ENCODE assay signal across 32 mouse cellular contexts in genomic region chr4:59877025-59877424, GRCm38 (mm10). TPM values are rescaled to one million over a fixed set of nuclear protein-coding genes. Genes with fewer than 3 reads are reported as not detected.
DNase-seq lines count a peak whose midpoint lies in the region; ATAC-seq and TF ChIP-seq lines count a peak whose summit lies in the region.
"Had no signal": no experiment of that assay in that cellular context is flagged by ENCODE, and none has a peak within 500 bp of the region (broad histone marks: within the 10 kb centered on the region; RNA-seq: fewer than 3 reads in every experiment).

No protein-coding gene starts in this region.

- 0 out of 2 replicates have a peak overlapping the region, but pooled peaks have one; percentile 9 for H3K27ac ChIP-seq in embryonic facial prominence, embryonic 13.5 days
- H3K27ac ChIP-seq in embryonic facial prominence, embryonic 10.5 days (replicated peaks), result no peak overlapping the region
- H3K27ac ChIP-seq in hindbrain, embryonic 14.5 days, result peak overlapping the region; percentile 18; the same call in 1 of the 2 replicates
- no peak overlapping the region for H3K27ac ChIP-seq in hindbrain, embryonic 11.5 days (ENCODE audit: low read depth, low read length)
- H3K27ac ChIP-seq in forebrain, postnatal 0 days (ENCODE audit: low read depth, low read length), result no peak overlapping the region
- H3K27ac ChIP-seq: kidney, postnatal 0 days; limb, embryonic 12.5 days; liver, embryonic 15.5 days; lung, embryonic 15.5 days had no signal

- 61% methylated on average over 2 of the region's 2 CpGs for WGBS in embryonic facial prominence, embryonic 13.5 days
- WGBS in embryonic facial prominence, embryonic 10.5 days, result 74% methylated on average over 2 of the region's 2 CpGs
- WGBS in hindbrain, embryonic 14.5 days, result 66% methylated on average over 2 of the region's 2 CpGs
- 70% methylated on average over 2 of the region's 2 CpGs for WGBS in hindbrain, embryonic 11.5 days
- WGBS in forebrain, postnatal 0 days, result 27% methylated on average over 2 of the region's 2 CpGs

- no peak overlapping the region for H3K4me2 ChIP-seq in embryonic facial prominence, embryonic 13.5 days
- H3K4me2 ChIP-seq in hindbrain, embryonic 14.5 days (replicated peaks), result no peak overlapping the region
- H3K4me2 ChIP-seq in hindbrain, embryonic 11.5 days (replicated peaks; ENCODE audit: low read depth, low read length), result no peak overlapping the region
- no peak overlapping the region for H3K4me2 ChIP-seq in forebrain, postnatal 0 days (ENCODE audit: low read depth)
- H3K4me2 ChIP-seq: limb, embryonic 12.5 days; liver, embryonic 15.5 days; lung, embryonic 15.5 days; midbrain, embryonic 11.5 days had no signal

- no peaks in the 10 kb centered on the region for H3K27me3 ChIP-seq in embryonic facial prominence, embryonic 13.5 days
- no peaks in the 10 kb centered on the region for H3K27me3 ChIP-seq in embryonic facial prominence, embryonic 10.5 days (replicated peaks; ENCODE audit: low read depth, poor library complexity, severe bottlenecking)
- no peaks in the 10 kb centered on the region for H3K27me3 ChIP-seq in hindbrain, embryonic 14.5 days (ENCODE audit: control insufficient read depth, insufficient read depth, low read length)
- H3K27me3 ChIP-seq in hindbrain, embryonic 11.5 days (ENCODE audit: control insufficient read depth, insufficient read depth, low read length), result no peaks in the 10 kb centered on the region
- no peaks in the 10 kb centered on the region for H3K27me3 ChIP-seq in forebrain, postnatal 0 days (ENCODE audit: insufficient read depth, low read length)
- H3K27me3 ChIP-seq: CH12.LX; limb, embryonic 12.5 days; liver, embryonic 15.5 days; lung, embryonic 15.5 days; Patski had no signal

- H3K4me3 ChIP-seq in embryonic facial prominence, embryonic 13.5 days, result no peak overlapping the region
- no peak overlapping the region for H3K4me3 ChIP-seq in embryonic facial prominence, embryonic 10.5 days
- no peak overlapping the region for H3K4me3 ChIP-seq in hindbrain, embryonic 14.5 days (replicated peaks; ENCODE audit: low read length)
- no peak overlapping the region for H3K4me3 ChIP-seq in hindbrain, embryonic 11.5 days (ENCODE audit: low read depth, low read length)
- no peak overlapping the region for H3K4me3 ChIP-seq in forebrain, postnatal 0 days (ENCODE audit: low read depth, low read length)
- H3K4me3 ChIP-seq: limb, embryonic 12.5 days; liver, embryonic 15.5 days; lung, embryonic 15.5 days had no signal

- no peak overlapping the region for H3K9ac ChIP-seq in embryonic facial prominence, embryonic 13.5 days
- H3K9ac ChIP-seq in hindbrain, embryonic 14.5 days, result no peak overlapping the region
- no peak overlapping the region for H3K9ac ChIP-seq in hindbrain, embryonic 11.5 days (ENCODE audit: low read depth, low read length)
- no peak overlapping the region for H3K9ac ChIP-seq in forebrain, postnatal 0 days
- H3K9ac ChIP-seq: limb, embryonic 12.5 days; liver, embryonic 15.5 days; lung, embryonic 15.5 days had no signal

- no peak for DNase-seq in embryonic facial prominence, embryonic 10.5 days (ENCODE audit: low spot score)
- DNase-seq in hindbrain, embryonic 14.5 days (ENCODE audit: low spot score), result no peak
- no peak for DNase-seq in hindbrain, embryonic 11.5 days (ENCODE audit: low spot score)
- DNase-seq in Muller cell, postnatal 12 days (ENCODE audit: inconsistent ontology term), result peak; percentile 69
- peak; percentile 25 for DNase-seq in forebrain, postnatal 0 days
- DNase-seq in heart, adult 11 months, result no peak
- DNase-seq: adrenal gland, postnatal 10 days; cerebellum, adult 18-20 months; cerebellum, postnatal 14 days; kidney, adult 8-10 months; kidney, postnatal 4 days; layer of hippocampus, adult 9-11 months; lung, postnatal 36 days had no signal

- H3K36me3 ChIP-seq in embryonic facial prominence, embryonic 13.5 days, result peaks cover 21% of the 10 kb centered on the region
- H3K36me3 ChIP-seq in embryonic facial prominence, embryonic 10.5 days (replicated peaks), result peaks cover 17% of the 10 kb centered on the region
- peaks cover 17% of the 10 kb centered on the region; the same call in 1 of the 2 replicates for H3K36me3 ChIP-seq in hindbrain, embryonic 14.5 days (replicated peaks; ENCODE audit: control insufficient read depth, insufficient read depth)
- no peaks in the 10 kb centered on the region for H3K36me3 ChIP-seq in hindbrain, embryonic 11.5 days (ENCODE audit: control insufficient read depth, insufficient read depth, low read length)
- H3K36me3 ChIP-seq in forebrain, postnatal 0 days (ENCODE audit: insufficient read depth), result peaks cover 1% of the 10 kb centered on the region

- no peak for ATAC-seq in embryonic facial prominence, embryonic 13.5 days (ENCODE audit: insufficient number of reproducible peaks, insufficient read depth, low FRiP score, low TSS enrichment, low read depth)
- no peak for ATAC-seq in hindbrain, embryonic 14.5 days (ENCODE audit: low FRiP score)
- no peak for ATAC-seq in hindbrain, embryonic 11.5 days (ENCODE audit: low FRiP score)
- peak; percentile 79 for ATAC-seq in forebrain, postnatal 0 days
- ATAC-seq in cerebellum, adult (ENCODE audit: insufficient number of reproducible peaks, low FRiP score, low TSS enrichment), result no peak
- ATAC-seq: intestine, embryonic 16.5 days; Patski had no signal

- TF ChIP-seq CTCF in forebrain, postnatal 0 days (IDR thresholded peaks at IDR 0.05; ENCODE audit: low read depth), result peak; percentile 13; the same call in 1 of the 2 replicates

- peaks cover 12% of the 10 kb centered on the region; the same call in 1 of the 2 replicates for H3K4me1 ChIP-seq in embryonic facial prominence, embryonic 13.5 days
- H3K4me1 ChIP-seq in embryonic facial prominence, embryonic 10.5 days, result no peaks in the 10 kb centered on the region
- H3K4me1 ChIP-seq in hindbrain, embryonic 14.5 days (replicated peaks; ENCODE audit: control insufficient read depth, insufficient read depth, low read length), result no peaks in the 10 kb centered on the region
- no peaks in the 10 kb centered on the region for H3K4me1 ChIP-seq in hindbrain, embryonic 11.5 days (replicated peaks; ENCODE audit: control insufficient read depth, insufficient read depth, low read length)
- no peaks in the 10 kb centered on the region for H3K4me1 ChIP-seq in forebrain, postnatal 0 days (ENCODE audit: insufficient read depth)
- H3K4me1 ChIP-seq: limb, embryonic 12.5 days; lung, embryonic 15.5 days had no signal

- H3K9me3 ChIP-seq in embryonic facial prominence, embryonic 13.5 days, result no peaks in the 10 kb centered on the region
- no peaks in the 10 kb centered on the region for H3K9me3 ChIP-seq in embryonic facial prominence, embryonic 10.5 days
- H3K9me3 ChIP-seq in hindbrain, embryonic 14.5 days (ENCODE audit: control insufficient read depth, low read length), result no peaks in the 10 kb centered on the region
- H3K9me3 ChIP-seq in hindbrain, embryonic 11.5 days (ENCODE audit: control insufficient read depth, low read length), result no peaks in the 10 kb centered on the region
- no peaks in the 10 kb centered on the region for H3K9me3 ChIP-seq in forebrain, postnatal 0 days (ENCODE audit: low read length)
- H3K9me3 ChIP-seq: limb, embryonic 12.5 days; liver, embryonic 15.5 days; lung, embryonic 15.5 days had no signal

RNA-seq across cellular contexts. Expression of gene Slc46a2, which starts 37.8 kb away (rescaled TPM):
- polyA plus RNA-seq in embryonic facial prominence, embryonic 13.5 days (2015; fragmentation: Nextera tagmentation; extraction: Ambion mirVana), result 0.25 TPM in 1 of 2 replicates, not detected in the other
- 0.05 TPM in 1 of 2 replicates, not detected in the other for polyA plus RNA-seq in embryonic facial prominence, embryonic 10.5 days (2016; fragmentation: Nextera tagmentation; extraction: Ambion mirVana)
- polyA plus RNA-seq in hindbrain, embryonic 14.5 days (2014; fragmentation: Nextera tagmentation; extraction: Ambion mirVana), result not detected in 2 replicates
- polyA plus RNA-seq in hindbrain, embryonic 11.5 days (2014; fragmentation: Nextera tagmentation; extraction: Ambion mirVana), result 0.11 TPM in 1 of 2 replicates, not detected in the other
- not detected in 2 replicates for total RNA-seq in forebrain, postnatal 0 days (2014; rRNA removed)
- polyA plus RNA-seq in forebrain, postnatal 0 days (2015; fragmentation: Nextera tagmentation; extraction: Ambion mirVana), result 0.05 and 0.12 TPM in 2 replicates
- total RNA-seq: adrenal gland, postnatal 10 days; CH12.LX; ES-E14; gastrocnemius, adult 8-10 months; gastrocnemius, postnatal 4 days; left cerebral cortex, adult 18-20 months; left cerebral cortex, postnatal 14 days; liver, adult 2 months; megakaryocyte, adult 5-6 weeks had no signal
- polyA plus RNA-seq: C2C12; cortical plate, adult 2 months; intestine, embryonic 16.5 days; limb, embryonic 12.5 days; liver, adult 2 months; liver, embryonic 15.5 days; Patski had no signal

Comparison
In these comparisons a context has a peak if more than half of its experiments do, and no peak if none do; other contexts are left out.
1. H3K27ac ChIP-seq: peak in embryonic facial prominence, embryonic 13.5 days (single experiment) and hindbrain, embryonic 14.5 days (single experiment); none in embryonic facial prominence, embryonic 10.5 days (single experiment), hindbrain, embryonic 11.5 days (single experiment) and forebrain, postnatal 0 days (single experiment).
2. DNase-seq: peak in Muller cell, postnatal 12 days (single experiment) and forebrain, postnatal 0 days (single experiment); none in embryonic facial prominence, embryonic 10.5 days (single experiment), hindbrain, embryonic 14.5 days (single experiment), hindbrain, embryonic 11.5 days (single experiment) and heart, adult 11 months (single experiment).